Mouse (Mus musculus) brown adipose tissue, adult 24 weeks (tissue): ENCODE data around the gene Noct. TPM values are rescaled to one million over a fixed set of nuclear protein-coding genes. Genes with fewer than 3 reads are reported as not detected.

Experiments used
- H3K27ac ChIP-seq: fragments of 200-500 bp; replicated peaks from 2 replicates; pipeline ENCODE4 v1.5.1; 2012; ENCODE audit warnings: low read depth, mild to moderate bottlenecking, low read length
- H3K4me1 ChIP-seq: fragments of 200-500 bp; 2 replicates; pipeline ENCODE4 v1.6.1; 2012; ENCODE audit warnings: low read length, mixed read lengths; ENCODE audit not compliant: control insufficient read depth, insufficient read depth, insufficient read length
- H3K4me3 ChIP-seq: fragments of 200-500 bp; 2 replicates; pipeline ENCODE4 v1.5.1; 2012; ENCODE audit warnings: low read depth, mild to moderate bottlenecking, low read length, moderate library complexity; ENCODE audit not compliant: insufficient read depth
- polyA plus RNA-seq: library from polyadenylated mRNA; stranded (reverse); fragments of >200 nt; gene quantifications from 2 replicates; pipeline ENCODE4 v1.2.4, GENCODE M21; 2012; ENCODE audit not compliant: missing spikeins, insufficient read depth, insufficient read length

The Noct gene
- polyA plus RNA-seq, 1 experiment = 38.8 TPM

DNA sequence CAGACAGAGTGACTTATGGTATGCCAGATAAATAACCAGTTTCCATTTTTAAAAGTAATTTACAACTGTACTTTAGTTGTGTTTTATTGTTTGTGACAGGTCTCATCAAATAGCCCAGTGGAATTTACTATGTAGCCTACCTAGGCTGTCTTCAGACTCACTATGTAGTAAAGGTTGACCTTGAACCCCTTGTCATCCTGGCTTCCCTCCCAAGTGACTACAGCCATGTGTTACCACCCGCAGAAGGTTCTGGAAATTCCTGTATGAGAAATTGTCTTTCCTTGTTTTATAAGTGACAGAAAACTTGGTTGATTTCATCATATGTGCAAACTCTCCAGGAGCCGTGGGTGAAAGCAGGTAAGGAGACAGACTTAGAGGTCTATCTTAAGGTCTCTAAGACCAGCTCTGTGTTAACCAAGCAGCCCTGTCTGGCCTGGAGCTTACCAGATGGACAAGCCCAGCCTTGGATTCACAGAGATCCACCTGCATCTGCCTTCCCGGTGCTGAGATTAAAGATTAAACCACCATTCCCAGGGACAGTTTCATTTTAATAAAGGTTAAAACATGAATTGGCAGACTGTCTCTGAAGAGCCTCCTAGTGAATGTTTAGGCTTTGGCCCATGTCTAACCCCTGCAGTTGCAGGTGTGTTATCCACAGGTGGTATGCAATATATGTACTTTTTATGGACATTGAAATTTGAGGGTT is 8.1 kb downstream of the Noct start:
- Histone ChIP-seq H3K27ac (peak overlapping the region; percentile 41), H3K4me1 (peaks cover 9% of the 10 kb centered on the region), H3K4me3 (no peak overlapping the region)

DNA sequence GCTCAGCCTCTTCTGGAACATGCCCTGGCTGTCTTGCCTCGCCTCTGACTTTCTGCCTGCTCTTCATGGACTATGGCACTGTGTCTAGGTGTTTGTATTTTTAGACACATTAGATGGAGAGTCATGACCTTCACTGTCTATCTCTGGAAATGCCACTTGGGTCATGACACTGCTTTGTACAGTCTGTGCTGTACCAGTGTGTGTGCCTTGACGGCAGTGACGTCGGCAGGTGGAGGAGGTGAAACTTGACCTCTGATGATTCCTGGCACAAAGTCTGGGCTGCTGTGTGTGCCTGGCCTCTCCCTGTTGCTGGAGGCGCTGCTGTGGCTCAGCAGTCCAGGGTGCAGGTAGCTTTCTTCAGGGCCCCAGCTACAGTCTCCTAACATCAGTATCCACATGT is 9.2 kb downstream of the Noct start:
- H3K27ac ChIP-seq = peak overlapping the region; percentile 57
- peaks cover 6% of the 10 kb centered on the region; the same call in 1 of the 2 replicates for H3K4me1 ChIP-seq
- H3K4me3 ChIP-seq = no peak overlapping the region

DNA sequence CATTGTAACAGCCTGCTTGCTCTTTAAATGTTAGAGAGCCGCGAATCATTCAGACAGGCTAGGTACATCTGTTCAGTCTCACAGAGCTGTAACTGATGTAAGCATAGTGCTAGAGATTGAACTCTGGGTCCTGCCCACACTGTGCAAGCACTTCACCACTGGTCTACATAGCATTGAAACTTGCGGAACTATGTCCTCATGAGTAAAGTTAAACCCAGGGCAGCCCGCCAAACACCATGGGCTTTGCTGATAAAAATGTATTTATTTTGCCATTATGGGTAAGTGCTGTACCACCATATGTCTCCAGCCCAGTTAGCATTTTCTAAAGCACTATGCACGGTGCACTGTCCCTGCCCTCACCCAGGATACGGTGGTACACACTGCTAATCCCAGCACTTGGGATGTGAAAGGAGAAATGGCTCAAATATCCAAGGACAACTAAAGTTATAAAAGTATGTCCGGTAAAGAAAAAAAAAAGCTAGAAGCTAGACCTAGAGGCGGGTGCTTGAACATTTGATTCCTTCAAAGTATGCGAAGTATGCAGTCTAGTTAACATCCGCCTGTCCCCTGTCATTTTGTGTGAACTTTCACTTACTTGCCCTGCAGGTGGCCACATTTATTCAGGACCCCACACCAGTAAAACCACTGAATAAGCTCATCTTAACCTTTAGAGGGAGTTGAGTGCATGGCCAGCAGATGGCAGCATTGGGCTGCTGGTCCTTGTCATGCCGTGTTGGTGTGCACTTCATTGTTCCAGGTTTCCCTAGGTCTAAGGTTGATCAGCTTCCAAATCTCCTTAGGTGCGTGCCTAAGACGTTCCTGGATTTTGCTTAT is 9.9 kb downstream of the Noct start:
- Histone ChIP-seq H3K4me1 (peaks cover 4% of the 10 kb centered on the region; the same call in 1 of the 2 replicates), H3K27ac (peak overlapping the region; percentile 57), H3K4me3 (no peak overlapping the region)

DNA sequence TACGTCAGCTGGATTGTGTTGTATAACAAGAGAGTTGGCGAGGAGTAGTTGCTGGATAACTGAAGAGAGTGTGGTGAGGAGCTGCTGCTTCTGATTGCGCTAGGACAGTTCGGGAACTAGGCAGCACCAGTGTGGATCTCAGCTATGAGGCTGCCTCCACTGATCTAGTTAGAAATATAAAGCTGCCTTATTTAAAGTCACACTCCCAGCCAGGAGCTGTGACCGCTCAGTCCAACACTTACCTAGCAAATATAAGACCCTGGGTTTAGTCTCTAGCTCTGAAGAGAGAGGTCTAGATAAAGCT is 10.5 kb downstream of the Noct start:
- no peak overlapping the region for H3K27ac ChIP-seq

DNA sequence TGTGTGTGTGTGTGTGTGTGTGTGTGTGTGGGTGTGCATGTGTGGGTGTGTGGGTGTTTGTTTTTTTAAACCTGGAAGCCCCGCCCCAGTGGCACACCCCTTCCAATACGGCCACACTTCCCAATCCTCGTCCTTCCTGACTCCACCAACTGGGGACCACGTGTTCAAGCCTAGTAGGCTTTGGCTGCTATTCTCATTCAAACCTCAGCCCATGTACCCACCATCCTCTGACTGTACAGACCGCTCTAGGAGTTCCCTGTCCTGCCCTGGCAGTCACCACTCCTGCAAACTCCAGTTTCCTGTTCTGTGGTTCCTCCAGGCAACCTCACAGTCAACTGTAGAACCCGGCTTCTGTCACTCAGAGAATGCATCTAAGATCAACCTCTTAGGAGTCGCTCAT is 14.3 kb downstream of the Noct start:
- no peaks in the 10 kb centered on the region; the same call in 1 of the 2 replicates for H3K4me1 ChIP-seq
- H3K27ac ChIP-seq = no peak overlapping the region
- no peak overlapping the region for H3K4me3 ChIP-seq

More for the DNA sequence above, 10.5 kb downstream of the Noct start:
- peaks cover 4% of the 10 kb centered on the region; the same call in 1 of the 2 replicates for H3K4me1 ChIP-seq
- no peak overlapping the region for H3K4me3 ChIP-seq

DNA sequence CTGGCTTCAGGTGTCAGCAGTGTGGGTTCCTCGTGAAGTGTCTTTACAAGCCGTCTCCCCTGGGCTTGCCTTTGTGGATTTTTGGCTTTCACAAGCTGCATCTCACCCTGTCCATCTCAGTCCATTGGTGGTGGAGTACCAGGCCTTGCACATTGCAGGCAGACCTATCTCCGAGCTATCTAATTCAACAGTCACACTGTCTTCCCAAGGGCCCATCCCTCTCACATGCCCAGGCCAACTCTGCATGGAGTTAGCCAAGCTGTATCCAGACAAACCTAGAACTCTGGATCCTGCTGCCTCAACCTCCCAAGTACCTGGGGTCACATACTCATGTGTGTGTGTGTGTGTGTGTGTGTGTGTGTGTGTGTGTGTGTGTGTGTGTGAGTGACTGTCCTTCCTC is 15.3 kb downstream of the Noct start:
- Histone ChIP-seq H3K4me1 (no peaks in the 10 kb centered on the region), H3K27ac (no peak overlapping the region), H3K4me3 (no peak overlapping the region)

DNA sequence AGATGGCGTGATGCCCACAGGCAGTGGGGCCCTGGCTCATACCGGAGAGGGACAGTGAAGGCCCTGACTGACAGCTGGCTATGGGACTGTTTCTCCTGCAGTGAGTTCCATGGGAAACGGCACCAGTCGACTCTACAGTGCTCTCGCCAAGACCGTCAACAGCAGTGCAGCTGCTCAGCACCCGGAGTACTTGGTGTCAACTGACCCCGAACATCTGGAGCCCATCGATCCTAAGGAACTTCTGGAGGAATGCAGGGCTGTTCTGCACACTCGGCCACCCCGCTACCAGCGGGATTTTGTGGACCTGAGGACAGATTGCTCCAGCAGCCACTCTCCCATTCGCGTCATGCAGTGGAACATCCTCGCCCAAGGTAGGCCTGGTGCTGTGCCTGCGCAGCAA is 23.5 kb downstream of the Noct start:
- Histone ChIP-seq H3K27ac (no peak overlapping the region), H3K4me3 (no peak overlapping the region), H3K4me1 (no peaks in the 10 kb centered on the region)

DNA sequence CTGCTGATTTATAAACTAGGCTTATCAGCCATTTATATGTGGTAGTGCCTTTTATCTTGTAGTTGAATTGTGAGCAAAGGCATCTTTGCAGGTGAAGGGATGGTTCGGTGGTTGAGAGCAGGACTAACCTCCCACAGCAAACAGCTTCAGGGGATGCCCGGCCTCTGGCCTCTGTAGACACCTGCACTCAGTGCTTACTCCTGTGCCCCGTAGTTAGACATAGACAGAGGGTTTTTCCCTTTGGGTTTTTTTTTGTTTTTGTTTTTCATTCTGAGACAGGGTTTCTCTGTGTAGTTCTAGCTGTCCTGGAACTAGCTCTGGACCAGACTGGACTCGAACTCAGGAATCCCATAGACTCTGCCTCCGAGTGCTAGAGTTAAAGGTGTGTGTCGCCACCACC is 24.4 kb downstream of the Noct start:
- Histone ChIP-seq H3K27ac (no peak overlapping the region), H3K4me3 (no peak overlapping the region), H3K4me1 (no peaks in the 10 kb centered on the region)

DNA sequence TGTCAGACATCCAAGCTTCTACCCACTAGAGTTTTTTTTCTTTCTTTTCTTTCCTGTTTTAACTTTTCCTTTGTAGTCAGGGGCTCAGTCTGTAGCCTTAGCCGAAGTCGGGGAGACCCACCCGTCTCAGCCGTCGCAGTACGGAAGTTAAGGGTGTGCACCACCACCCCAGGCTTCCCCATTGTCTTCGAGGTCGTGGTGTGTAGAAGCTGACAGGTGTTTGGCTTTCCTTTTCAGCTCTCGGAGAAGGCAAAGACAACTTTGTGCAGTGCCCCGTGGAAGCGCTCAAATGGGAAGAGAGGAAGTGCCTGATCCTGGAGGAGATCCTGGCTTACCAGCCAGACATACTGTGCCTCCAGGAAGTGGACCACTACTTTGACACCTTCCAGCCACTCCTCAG is 25.2 kb downstream of the Noct start:
- H3K27ac ChIP-seq = no peak overlapping the region
- no peak overlapping the region for H3K4me3 ChIP-seq
- H3K4me1 ChIP-seq = no peaks in the 10 kb centered on the region

DNA sequence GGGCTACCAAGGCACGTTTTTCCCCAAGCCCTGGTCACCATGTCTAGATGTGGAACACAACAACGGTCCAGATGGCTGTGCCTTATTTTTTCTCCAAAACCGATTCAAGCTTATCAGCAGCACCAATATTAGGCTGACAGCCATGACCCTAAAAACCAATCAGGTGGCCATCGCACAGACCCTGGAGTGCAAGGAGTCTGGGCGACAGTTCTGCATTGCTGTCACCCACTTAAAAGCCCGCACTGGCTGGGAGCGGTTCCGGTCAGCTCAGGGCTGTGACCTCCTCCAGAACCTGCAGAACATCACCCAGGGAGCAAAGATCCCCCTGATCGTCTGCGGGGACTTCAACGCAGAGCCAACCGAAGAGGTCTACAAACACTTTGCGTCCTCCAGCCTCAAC is 25.6 kb downstream of the Noct start:
- Histone ChIP-seq H3K27ac (no peak overlapping the region), H3K4me3 (no peak overlapping the region), H3K4me1 (no peaks in the 10 kb centered on the region)

DNA sequence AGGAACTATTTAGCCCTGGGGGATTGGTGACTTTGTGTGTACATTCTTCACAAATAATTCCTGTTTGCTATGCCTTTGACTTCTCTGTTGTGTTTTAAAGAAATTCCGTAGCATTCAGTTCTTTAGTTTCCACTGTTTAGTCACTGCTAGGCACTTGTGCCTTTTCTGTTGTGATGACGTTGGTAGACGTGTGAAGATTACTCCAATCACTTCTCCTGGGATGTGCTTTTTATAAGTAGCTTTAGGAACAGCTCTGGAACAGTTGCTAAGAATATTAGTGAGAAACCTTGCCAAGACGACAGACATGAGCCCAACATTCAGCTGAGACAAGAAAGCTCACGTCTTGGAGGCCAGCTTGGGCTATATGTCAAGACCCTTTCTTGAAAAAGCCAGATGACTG is 26.8 kb downstream of the Noct start:
- no peak overlapping the region for H3K4me3 ChIP-seq
- H3K4me1 ChIP-seq = no peaks in the 10 kb centered on the region
- H3K27ac ChIP-seq = no peak overlapping the region

DNA sequence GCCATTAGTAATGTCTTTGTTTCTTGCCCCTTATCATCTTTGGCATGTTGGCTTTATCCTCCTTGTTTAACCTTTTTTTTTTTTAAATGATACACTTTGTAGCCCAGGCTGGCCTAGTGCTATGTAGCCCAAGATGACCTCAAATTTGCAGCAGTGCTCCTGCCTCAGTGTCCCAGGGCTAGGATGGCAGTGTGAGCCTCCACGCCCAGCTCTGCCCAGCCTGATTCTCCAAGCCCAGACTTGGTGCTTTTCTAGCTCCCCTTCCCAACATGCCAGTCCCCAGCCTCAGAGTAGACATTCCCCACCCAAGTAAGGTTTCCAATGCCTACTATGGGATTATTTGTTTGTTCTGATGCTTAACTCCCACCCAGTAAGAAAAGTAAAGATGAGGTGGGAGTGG is 28.0 kb downstream of the Noct start:
- Histone ChIP-seq H3K4me3 (no peak overlapping the region), H3K4me1 (peaks cover under 1% of the 10 kb centered on the region; the same call in 1 of the 2 replicates), H3K27ac (no peak overlapping the region)

DNA sequence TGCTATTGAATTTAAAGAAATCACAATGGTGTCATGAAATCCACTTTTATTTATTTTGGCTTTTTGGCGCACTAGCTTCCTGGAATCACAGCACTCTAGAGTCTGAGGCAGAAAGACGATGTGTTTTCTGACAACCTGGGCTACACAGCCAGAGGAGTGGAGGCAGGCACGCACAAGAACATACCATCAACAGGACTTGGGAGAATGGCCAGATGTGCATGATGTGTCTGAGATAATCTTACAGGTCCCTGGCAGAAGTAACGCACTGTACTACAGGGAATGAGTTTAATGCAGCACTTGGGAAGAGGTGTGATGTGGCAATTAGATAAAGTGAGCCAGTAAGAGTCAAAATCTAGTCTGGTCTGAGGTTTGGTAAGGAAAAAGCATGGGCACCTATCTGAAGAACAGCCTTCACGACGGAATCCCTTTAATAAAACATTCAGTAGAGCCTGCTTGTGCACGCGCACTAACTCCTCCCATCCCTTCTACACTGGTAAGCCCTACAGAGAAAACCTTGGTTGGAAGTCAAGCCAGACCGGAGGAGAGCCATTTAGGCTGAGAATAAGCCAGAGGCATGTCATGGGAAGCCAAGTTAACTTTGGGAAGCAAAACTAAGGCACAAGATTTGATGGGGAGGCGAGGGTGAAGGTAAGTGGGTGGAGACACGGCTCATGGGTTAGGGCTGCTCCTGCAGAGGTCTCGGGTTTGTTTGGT is 28.6 kb downstream of the Noct start:
- Histone ChIP-seq H3K4me1 (peaks cover 2% of the 10 kb centered on the region; the same call in 1 of the 2 replicates), H3K4me3 (no peak overlapping the region), H3K27ac (no peak overlapping the region)

DNA sequence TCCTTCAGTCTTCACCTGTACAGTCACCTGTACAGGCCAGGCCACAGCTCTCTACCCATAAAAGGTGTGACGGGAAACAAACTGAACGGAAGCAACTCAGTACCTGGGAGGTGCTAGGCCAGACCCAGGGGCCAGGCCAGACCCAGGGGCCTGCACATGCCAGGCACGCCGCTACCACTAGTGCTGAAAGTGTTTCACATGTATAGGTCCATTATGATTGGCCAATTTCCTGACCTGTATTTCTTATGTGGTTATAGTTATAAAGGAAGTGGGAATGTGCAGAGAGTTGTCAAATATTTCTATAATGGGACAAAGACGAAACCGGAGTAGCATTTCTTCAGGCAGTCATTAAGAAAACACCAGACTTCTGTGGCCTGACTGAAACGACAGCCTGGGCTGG is 30.5 kb downstream of the Noct start:
- no peak overlapping the region for H3K4me3 ChIP-seq
- H3K27ac ChIP-seq = no peak overlapping the region
- H3K4me1 ChIP-seq = peaks cover 2% of the 10 kb centered on the region; the same call in 1 of the 2 replicates

DNA sequence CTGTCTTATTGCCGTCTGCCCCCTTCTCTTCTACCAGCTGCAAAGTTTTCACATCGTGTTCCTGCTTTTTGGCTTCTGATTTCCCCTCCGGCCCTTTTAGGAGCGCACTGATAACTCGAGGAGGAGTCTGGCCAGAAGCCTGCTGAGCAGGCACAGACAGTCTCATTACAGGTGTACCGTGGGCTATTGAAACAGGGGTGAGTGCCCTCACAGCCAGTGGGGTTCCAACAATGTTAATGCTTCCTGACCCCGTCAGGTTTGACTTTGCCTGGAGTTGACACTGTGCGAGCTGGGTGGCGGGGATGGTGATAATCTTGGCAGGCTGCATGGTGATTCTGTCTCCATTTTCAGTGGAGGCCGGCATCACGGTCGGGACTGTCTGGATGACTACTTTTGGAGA is 32.2 kb downstream of the Noct start:
- no peak overlapping the region for H3K4me3 ChIP-seq
- peak overlapping the region; percentile 39; the same call in 1 of the 2 replicates for H3K27ac ChIP-seq
- peaks cover 2% of the 10 kb centered on the region; the same call in 1 of the 2 replicates for H3K4me1 ChIP-seq
